22 mouse cellular contexts compared by ENCODE assay signal in genomic region chr1:42527746-42528476, GRCm38 (mm10).
A peak's percentile ranks its signal among the peaks of the same experiment; 100 is the strongest.
DNase-seq lines count a peak whose midpoint lies in the region; ATAC-seq and TF ChIP-seq lines count a peak whose summit lies in the region.
"Had no signal": no experiment of that assay in that cellular context is flagged by ENCODE, and none has a peak within 500 bp of the region (broad histone marks: within the 10 kb centered on the region; RNA-seq: fewer than 3 reads in every experiment).

No protein-coding gene starts in this region.

- TF ChIP-seq EP300 in liver, postnatal 0 days (IDR thresholded peaks at IDR 0.05; ENCODE audit: low read depth), result no peak

- WGBS in kidney, adult 2 months, result 27% methylated on average over 11 of the region's 11 CpGs
- WGBS in liver, embryonic 16.5 days (ENCODE audit: insufficient replicate concordance), result 49% methylated on average over 11 of the region's 11 CpGs
- 57% methylated on average over 11 of the region's 11 CpGs for WGBS in liver, postnatal 0 days (ENCODE audit: insufficient replicate concordance)
- 76% methylated on average over 11 of the region's 11 CpGs for WGBS in midbrain, embryonic 13.5 days

- H3K36me3 ChIP-seq in kidney, adult 2 months (ENCODE audit: control insufficient read depth, insufficient read depth, low read length), result no peaks in the 10 kb centered on the region
- no peaks in the 10 kb centered on the region for H3K36me3 ChIP-seq in liver, embryonic 16.5 days (ENCODE audit: control insufficient read depth, insufficient read depth)
- H3K36me3 ChIP-seq in liver, postnatal 0 days (replicated peaks; ENCODE audit: insufficient read depth, low read length), result no peaks in the 10 kb centered on the region
- no peaks in the 10 kb centered on the region for H3K36me3 ChIP-seq in midbrain, embryonic 13.5 days
- H3K36me3 ChIP-seq: embryonic facial prominence, embryonic 10.5 days; embryonic facial prominence, embryonic 15.5 days; limb, embryonic 13.5 days; liver, embryonic 13.5 days; stomach, embryonic 15.5 days had no signal

- no peak for TF ChIP-seq POLR2A in kidney, adult 2 months (IDR thresholded peaks at IDR 0.05; ENCODE audit: low read depth, low read length)

- DNase-seq in gastrocnemius, adult 18-20 months (ENCODE audit: low spot score), result peak; percentile 25
- DNase-seq in gastrocnemius, postnatal 25 days, result no peak
- peak; percentile 58 for DNase-seq in kidney, adult 2 months
- no peak for DNase-seq in kidney, postnatal 10 days
- DNase-seq in liver, postnatal 0 days, result no peak
- peak; percentile 4 for DNase-seq in kidney, postnatal 14 days
- DNase-seq: adrenal gland, adult 8-10 months; cerebellum, adult 8-10 months; cerebellum, postnatal 25 days; liver, embryonic 13.5 days; midbrain, embryonic 14.5 days had no signal

- peaks cover 4% of the 10 kb centered on the region; the same call in 1 of the 2 replicates for H3K4me1 ChIP-seq in kidney, adult 2 months (ENCODE audit: control insufficient read depth, insufficient read depth, low read length)
- H3K4me1 ChIP-seq in liver, embryonic 16.5 days (ENCODE audit: control insufficient read depth, low read depth, low read length), result no peaks in the 10 kb centered on the region
- H3K4me1 ChIP-seq in liver, postnatal 0 days (ENCODE audit: insufficient read depth), result peaks cover 6% of the 10 kb centered on the region
- H3K4me1 ChIP-seq in midbrain, embryonic 13.5 days (replicated peaks), result peaks cover 7% of the 10 kb centered on the region
- H3K4me1 ChIP-seq: embryonic facial prominence, embryonic 15.5 days; liver, embryonic 13.5 days; stomach, embryonic 15.5 days had no signal

- no peak overlapping the region for H3K4me3 ChIP-seq in kidney, adult 2 months (ENCODE audit: insufficient read depth, low read depth, low read length)
- H3K4me3 ChIP-seq in liver, embryonic 16.5 days (ENCODE audit: low read depth, low read length), result no peak overlapping the region
- no peak overlapping the region for H3K4me3 ChIP-seq in liver, postnatal 0 days (ENCODE audit: low read depth, low read length)
- no peak overlapping the region for H3K4me3 ChIP-seq in midbrain, embryonic 13.5 days (replicated peaks)
- H3K4me3 ChIP-seq: embryonic facial prominence, embryonic 10.5 days; embryonic facial prominence, embryonic 15.5 days; forebrain, embryonic 13.5 days; limb, embryonic 13.5 days; liver, embryonic 13.5 days; stomach, embryonic 15.5 days had no signal

- no peak for TF ChIP-seq CTCF in kidney, adult 2 months (conservative IDR thresholded peaks at IDR 0.05; ENCODE audit: insufficient read depth, insufficient read length, low read depth, low read length)
- TF ChIP-seq CTCF in liver, postnatal 0 days (IDR thresholded peaks at IDR 0.05; ENCODE audit: low read depth), result no peak

- H3K9me3 ChIP-seq in liver, embryonic 16.5 days (replicated peaks; ENCODE audit: control insufficient read depth, low read length), result no peaks in the 10 kb centered on the region
- no peaks in the 10 kb centered on the region for H3K9me3 ChIP-seq in liver, postnatal 0 days (ENCODE audit: low read length)
- H3K9me3 ChIP-seq in midbrain, embryonic 13.5 days, result no peaks in the 10 kb centered on the region
- H3K9me3 ChIP-seq: embryonic facial prominence, embryonic 10.5 days; embryonic facial prominence, embryonic 15.5 days; forebrain, embryonic 13.5 days; limb, embryonic 13.5 days; liver, embryonic 13.5 days; stomach, embryonic 15.5 days had no signal

- no peak overlapping the region for H3K4me2 ChIP-seq in liver, embryonic 16.5 days (ENCODE audit: low read depth, low read length)
- no peak overlapping the region for H3K4me2 ChIP-seq in liver, postnatal 0 days (ENCODE audit: low read depth, low read length)
- no peak overlapping the region for H3K4me2 ChIP-seq in midbrain, embryonic 13.5 days (replicated peaks)
- H3K4me2 ChIP-seq: embryonic facial prominence, embryonic 15.5 days; forebrain, embryonic 13.5 days; hindbrain, embryonic 14.5 days; limb, embryonic 13.5 days; liver, embryonic 13.5 days; stomach, embryonic 15.5 days had no signal

- no peaks in the 10 kb centered on the region for H3K27me3 ChIP-seq in kidney, adult 2 months (replicated peaks; ENCODE audit: control insufficient read depth, insufficient read depth, low read length)
- no peaks in the 10 kb centered on the region for H3K27me3 ChIP-seq in liver, embryonic 16.5 days (ENCODE audit: control insufficient read depth, insufficient read depth, low read depth, low read length)
- H3K27me3 ChIP-seq in liver, postnatal 0 days (ENCODE audit: insufficient read depth, low read length), result no peaks in the 10 kb centered on the region
- no peaks in the 10 kb centered on the region for H3K27me3 ChIP-seq in midbrain, embryonic 13.5 days
- H3K27me3 ChIP-seq: CH12.LX; embryonic facial prominence, embryonic 15.5 days; forebrain, embryonic 13.5 days; limb, embryonic 13.5 days; liver, embryonic 13.5 days; stomach, embryonic 15.5 days had no signal

- 0 out of 2 replicates have a peak, but pooled peaks have one; percentile 21 for ATAC-seq in liver, embryonic 16.5 days (ENCODE audit: low read depth)
- ATAC-seq in liver, postnatal 0 days, result no peak
- ATAC-seq in midbrain, embryonic 13.5 days, result no peak
- ATAC-seq: forebrain, embryonic 13.5 days; intestine, postnatal 0 days had no signal

- H3K9ac ChIP-seq in liver, embryonic 16.5 days (ENCODE audit: low read depth, low read length), result no peak overlapping the region
- no peak overlapping the region for H3K9ac ChIP-seq in liver, postnatal 0 days (replicated peaks)
- no peak overlapping the region for H3K9ac ChIP-seq in midbrain, embryonic 13.5 days (replicated peaks)
- H3K9ac ChIP-seq: embryonic facial prominence, embryonic 15.5 days; forebrain, embryonic 13.5 days; hindbrain, embryonic 14.5 days; limb, embryonic 13.5 days; liver, embryonic 13.5 days; stomach, embryonic 15.5 days had no signal

- no peak overlapping the region for H3K27ac ChIP-seq in kidney, adult 2 months (ENCODE audit: insufficient read depth, low read depth, low read length)
- no peak overlapping the region for H3K27ac ChIP-seq in liver, embryonic 16.5 days (ENCODE audit: low read length)
- H3K27ac ChIP-seq in liver, postnatal 0 days (ENCODE audit: low read depth), result no peak overlapping the region
- H3K27ac ChIP-seq in midbrain, embryonic 13.5 days, result no peak overlapping the region
- H3K27ac ChIP-seq: embryonic facial prominence, embryonic 10.5 days; embryonic facial prominence, embryonic 15.5 days; forebrain, embryonic 13.5 days; hindbrain, embryonic 14.5 days; limb, embryonic 13.5 days; liver, embryonic 13.5 days; macrophage; stomach, embryonic 15.5 days had no signal

Comparison
In these comparisons a context has a peak if more than half of its experiments do, and no peak if none do; other contexts are left out.
1. DNase-seq: peak in gastrocnemius, adult 18-20 months (single experiment), kidney, adult 2 months (single experiment) and kidney, postnatal 14 days (single experiment); none in gastrocnemius, postnatal 25 days (single experiment), kidney, postnatal 10 days (single experiment) and liver, postnatal 0 days (single experiment).